Mouse (Mus musculus): ENCODE measurements at regions not wholly inside any gene's neighbourhood (a gene's known extent, or its start where the extent isn't known, plus 50 kb on each side); places are given as distances from the start of the nearest gene placed in this dataset.

DNA sequence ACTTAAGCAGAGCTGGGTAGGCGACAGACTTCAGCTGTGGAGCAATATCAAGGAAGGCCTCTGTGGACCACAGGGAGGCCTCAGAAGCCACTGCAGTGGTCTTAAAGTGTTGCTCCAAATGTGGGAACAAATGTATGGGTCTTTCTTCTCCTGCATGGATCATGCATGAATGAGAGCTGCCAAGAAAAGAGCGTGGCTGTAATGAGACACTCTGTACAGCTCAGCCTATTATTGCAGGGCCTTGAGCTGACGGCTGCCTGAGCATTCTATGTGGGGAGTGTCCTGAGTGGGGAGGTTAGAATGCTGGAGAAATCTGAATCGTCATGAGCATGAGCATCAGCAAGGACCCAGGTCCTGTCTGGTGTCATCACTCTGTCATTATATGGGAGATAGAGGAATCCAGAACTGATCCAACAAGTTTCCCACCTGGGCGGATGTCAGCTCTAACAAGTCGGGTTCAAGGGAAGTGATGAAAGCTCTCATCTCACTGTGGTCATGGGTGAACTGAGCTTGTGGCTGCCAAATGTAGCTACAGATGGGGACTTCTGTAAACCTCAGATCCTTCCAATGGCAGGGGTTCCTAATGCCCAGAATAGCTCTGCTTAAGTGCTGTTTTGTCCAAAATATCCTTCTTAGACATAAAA, 176.6 kb downstream of the Cd83 start:
- no peak overlapping the region for H3ac ChIP-seq (ENCODE audit: control insufficient read depth, insufficient read length, low read depth)
- no peaks in the 10 kb centered on the region for H3K79me3 ChIP-seq (ENCODE audit: low read depth)
- TF ChIP-seq MYOD1 (IDR thresholded peaks at IDR 0.05; ENCODE audit: control insufficient read depth, insufficient read length, low read depth) = no peak
- H3K36me3 ChIP-seq (ENCODE audit: control insufficient read depth, insufficient read depth) = no peaks in the 10 kb centered on the region
- no peaks in the 10 kb centered on the region for H3K79me2 ChIP-seq (ENCODE audit: control insufficient read depth, insufficient read depth)
- H3K4me3 ChIP-seq (ENCODE audit: insufficient read depth, poor library complexity, severe bottlenecking) = no peak overlapping the region
- H3K27me3 ChIP-seq (ENCODE audit: control insufficient read depth, insufficient read depth, insufficient read length) = no peaks in the 10 kb centered on the region

DNA sequence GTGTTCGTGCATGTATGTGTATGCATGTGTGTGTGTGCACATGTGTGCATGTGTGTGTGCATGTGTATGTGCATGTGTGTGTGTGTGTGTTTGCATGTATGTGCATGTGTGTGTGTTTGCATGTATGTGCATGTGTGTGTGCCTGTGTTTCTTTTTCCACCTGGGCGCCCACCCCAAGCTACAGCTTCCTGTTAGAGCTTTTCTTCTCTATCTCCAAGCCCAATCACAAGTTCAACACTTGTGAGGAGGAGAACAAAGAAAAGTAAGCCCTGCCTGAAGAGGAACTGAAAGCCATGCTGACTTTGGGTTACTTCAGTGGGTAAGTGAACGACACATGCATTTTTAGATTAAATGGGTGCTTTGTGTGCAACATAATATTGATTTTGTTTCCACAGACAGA, 177.4 kb downstream of the Cd83 start:
- no peaks in the 10 kb centered on the region for H3K36me3 ChIP-seq (ENCODE audit: control insufficient read depth, insufficient read depth)
- no peaks in the 10 kb centered on the region for H3K79me2 ChIP-seq (ENCODE audit: control insufficient read depth, insufficient read depth)
- H3K27me3 ChIP-seq (ENCODE audit: control insufficient read depth, insufficient read depth, insufficient read length) = no peaks in the 10 kb centered on the region
- TF ChIP-seq USF1 (IDR thresholded peaks at IDR 0.05; ENCODE audit: low read depth) (no peak), MAX (IDR thresholded peaks at IDR 0.05) (no peak), CEBPB (IDR thresholded peaks at IDR 0.05; ENCODE audit: low read depth) (no peak)
- no peaks in the 10 kb centered on the region for H3K79me3 ChIP-seq (ENCODE audit: low read depth)
- no peak overlapping the region for H3K4me3 ChIP-seq (ENCODE audit: insufficient read depth, poor library complexity, severe bottlenecking)
- H3ac ChIP-seq (ENCODE audit: control insufficient read depth, insufficient read length, low read depth) = no peak overlapping the region

- Histone ChIP-seq H3K79me2 (ENCODE audit: control insufficient read depth, insufficient read depth) (no peaks in the 10 kb centered on the region), H3K4me3 (ENCODE audit: insufficient read depth, poor library complexity, severe bottlenecking) (no peak overlapping the region), H3K36me3 (ENCODE audit: control insufficient read depth, insufficient read depth) (no peaks in the 10 kb centered on the region), H3K27me3 (ENCODE audit: control insufficient read depth, insufficient read depth, insufficient read length) (no peaks in the 10 kb centered on the region), H3ac (ENCODE audit: control insufficient read depth, insufficient read length, low read depth) (no peak overlapping the region), H3K79me3 (ENCODE audit: low read depth) (no peaks in the 10 kb centered on the region)
- TF ChIP-seq MYOD1 (IDR thresholded peaks at IDR 0.05; ENCODE audit: control insufficient read depth, insufficient read length, low read depth) (no peak), CTCF (IDR thresholded peaks at IDR 0.05; ENCODE audit: control insufficient read depth, insufficient read depth, insufficient read length) (no peak), CEBPB (IDR thresholded peaks at IDR 0.05; ENCODE audit: low read depth) (no peak), FOSL1 (IDR thresholded peaks at IDR 0.05; ENCODE audit: insufficient read depth, low read length, poor library complexity, severe bottlenecking) (no peak), MAX (IDR thresholded peaks at IDR 0.05) (no peak), MYOG (IDR thresholded peaks at IDR 0.05; ENCODE audit: control insufficient read depth, extremely low read depth, insufficient read length) (no peak), USF1 (IDR thresholded peaks at IDR 0.05; ENCODE audit: low read depth) (no peak)
These were observed 178.7 kb downstream of the Cd83 start for GRCm38 (mm10) chr13:43963321-43963720.

DNA sequence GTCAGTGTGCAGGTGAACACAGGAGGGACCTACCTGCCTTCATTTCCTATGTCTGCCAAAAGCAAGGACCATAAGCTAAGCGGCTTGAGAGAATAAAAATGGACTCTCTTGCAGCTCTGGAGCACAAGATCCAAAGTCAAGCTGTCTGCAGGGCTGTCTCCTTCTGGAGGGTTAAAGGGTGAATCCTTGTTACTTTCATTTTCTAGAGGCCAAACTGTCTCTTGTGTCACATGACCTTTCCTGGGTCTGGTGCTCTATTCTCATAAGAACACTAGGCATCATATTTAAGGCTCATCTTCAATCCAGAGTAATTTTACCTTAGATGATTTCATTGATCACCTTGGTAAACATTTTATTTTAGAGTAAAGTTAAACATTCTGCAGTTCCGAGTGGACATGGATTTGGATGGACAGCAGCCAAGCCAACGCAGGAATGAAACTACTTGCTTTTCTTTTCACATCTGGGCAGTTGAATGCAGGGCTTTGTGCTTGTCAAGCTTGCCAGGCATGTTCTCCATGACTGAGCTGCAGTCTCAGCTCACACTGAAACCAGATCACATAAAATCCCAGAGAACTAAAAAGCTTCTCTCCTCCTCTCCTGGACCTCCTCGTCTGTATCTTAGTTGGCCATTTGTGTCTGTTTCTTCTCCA, 180.8 kb downstream of the Cd83 start:
- Histone ChIP-seq H3K79me3 (ENCODE audit: low read depth) (no peaks in the 10 kb centered on the region), H3K27me3 (ENCODE audit: control insufficient read depth, insufficient read depth, insufficient read length) (no peaks in the 10 kb centered on the region), H3ac (ENCODE audit: control insufficient read depth, insufficient read length, low read depth) (no peak overlapping the region), H3K36me3 (ENCODE audit: control insufficient read depth, insufficient read depth) (no peaks in the 10 kb centered on the region), H3K79me2 (ENCODE audit: control insufficient read depth, insufficient read depth) (no peaks in the 10 kb centered on the region), H3K4me3 (ENCODE audit: insufficient read depth, poor library complexity, severe bottlenecking) (no peak overlapping the region)
- no peak for TF ChIP-seq MAX (IDR thresholded peaks at IDR 0.05)
- no peak for TF ChIP-seq MYOD1 (IDR thresholded peaks at IDR 0.05; ENCODE audit: control insufficient read depth, insufficient read length, low read depth)
- TF ChIP-seq USF1 (IDR thresholded peaks at IDR 0.05; ENCODE audit: low read depth) = peak; percentile 10
- no peak for TF ChIP-seq FOSL1 (IDR thresholded peaks at IDR 0.05; ENCODE audit: insufficient read depth, low read length, poor library complexity, severe bottlenecking)
- no peak for TF ChIP-seq CTCF (IDR thresholded peaks at IDR 0.05; ENCODE audit: control insufficient read depth, insufficient read depth, insufficient read length)

GRCm38 (mm10) chr13:43967516-43967915, 182.9 kb downstream of the Cd83 start:
- TF ChIP-seq CEBPB (IDR thresholded peaks at IDR 0.05; ENCODE audit: low read depth) = no peak
- no peak for TF ChIP-seq MAX (IDR thresholded peaks at IDR 0.05)
- TF ChIP-seq MYOG (IDR thresholded peaks at IDR 0.05; ENCODE audit: control insufficient read depth, extremely low read depth, insufficient read length) = no peak
- Histone ChIP-seq H3K27me3 (ENCODE audit: control insufficient read depth, insufficient read depth, insufficient read length) (no peaks in the 10 kb centered on the region), H3K79me3 (ENCODE audit: low read depth) (no peaks in the 10 kb centered on the region), H3K79me2 (ENCODE audit: control insufficient read depth, insufficient read depth) (no peaks in the 10 kb centered on the region), H3ac (ENCODE audit: control insufficient read depth, insufficient read length, low read depth) (no peak overlapping the region), H3K36me3 (ENCODE audit: control insufficient read depth, insufficient read depth) (no peaks in the 10 kb centered on the region), H3K4me3 (ENCODE audit: insufficient read depth, poor library complexity, severe bottlenecking) (no peak overlapping the region)

- H3ac ChIP-seq (ENCODE audit: control insufficient read depth, insufficient read length, low read depth) = no peak overlapping the region
- H3K79me3 ChIP-seq (ENCODE audit: low read depth) = no peaks in the 10 kb centered on the region
- no peak overlapping the region for H3K4me3 ChIP-seq (ENCODE audit: insufficient read depth, poor library complexity, severe bottlenecking)
- no peak for TF ChIP-seq CEBPB (IDR thresholded peaks at IDR 0.05; ENCODE audit: low read depth)
- no peak for TF ChIP-seq MYOD1 (IDR thresholded peaks at IDR 0.05; ENCODE audit: control insufficient read depth, insufficient read length, low read depth)
- TF ChIP-seq CTCF (IDR thresholded peaks at IDR 0.05; ENCODE audit: control insufficient read depth, insufficient read depth, insufficient read length) = no peak
- no peak for TF ChIP-seq FOSL1 (IDR thresholded peaks at IDR 0.05; ENCODE audit: insufficient read depth, low read length, poor library complexity, severe bottlenecking)
- no peak for TF ChIP-seq MYOG (IDR thresholded peaks at IDR 0.05; ENCODE audit: control insufficient read depth, extremely low read depth, insufficient read length)
- TF ChIP-seq USF1 (IDR thresholded peaks at IDR 0.05; ENCODE audit: low read depth) = no peak
- TF ChIP-seq MAX (IDR thresholded peaks at IDR 0.05) = no peak
- no peaks in the 10 kb centered on the region for H3K36me3 ChIP-seq (ENCODE audit: control insufficient read depth, insufficient read depth)
- H3K79me2 ChIP-seq (ENCODE audit: control insufficient read depth, insufficient read depth) = no peaks in the 10 kb centered on the region
- H3K27me3 ChIP-seq (ENCODE audit: control insufficient read depth, insufficient read depth, insufficient read length) = no peaks in the 10 kb centered on the region
These were observed 188.3 kb downstream of the Cd83 start for GRCm38 (mm10) chr13:43972906-43973305.

Data from C2C12 (cell line).